Mouse (Mus musculus): ENCODE results near the gene Atp6v0a1.

Atp6v0a1 gene

DNA sequence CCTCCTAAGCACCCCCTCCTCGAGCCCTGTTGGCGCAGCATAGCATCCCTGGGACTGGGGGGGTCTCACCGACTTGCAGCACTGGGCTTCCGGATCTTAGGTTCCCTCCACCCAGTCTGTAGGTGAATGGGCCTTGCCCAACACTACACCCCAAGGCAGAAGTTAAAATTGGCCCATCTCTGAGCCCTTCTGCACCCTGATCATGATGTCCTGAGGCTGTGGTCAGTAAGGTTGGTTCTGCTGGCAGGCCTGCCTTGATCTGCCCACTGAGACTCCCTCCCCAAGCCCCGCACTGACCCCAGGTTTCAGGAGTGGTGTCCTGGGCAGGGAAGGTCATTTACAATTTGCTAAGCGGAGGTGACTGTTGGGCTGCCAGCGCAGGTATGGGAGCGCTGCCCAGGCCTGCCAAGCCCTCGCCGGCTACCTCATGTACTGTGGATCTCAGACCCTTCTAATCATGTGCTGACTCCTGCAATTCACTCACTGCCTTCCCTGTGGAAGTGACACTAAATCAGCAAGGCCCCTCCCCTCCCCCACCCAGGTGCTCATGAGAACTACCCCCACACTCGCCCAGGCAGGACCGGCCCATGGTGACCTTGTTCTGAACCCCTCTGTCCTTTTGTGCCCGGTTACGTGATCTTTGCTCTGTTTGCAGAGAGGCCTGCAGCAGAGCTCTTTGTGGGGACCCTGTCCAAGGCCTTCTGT is 53.9 kb downstream of the Atp6v0a1 start:
- DNase-seq, result no peak

DNA sequence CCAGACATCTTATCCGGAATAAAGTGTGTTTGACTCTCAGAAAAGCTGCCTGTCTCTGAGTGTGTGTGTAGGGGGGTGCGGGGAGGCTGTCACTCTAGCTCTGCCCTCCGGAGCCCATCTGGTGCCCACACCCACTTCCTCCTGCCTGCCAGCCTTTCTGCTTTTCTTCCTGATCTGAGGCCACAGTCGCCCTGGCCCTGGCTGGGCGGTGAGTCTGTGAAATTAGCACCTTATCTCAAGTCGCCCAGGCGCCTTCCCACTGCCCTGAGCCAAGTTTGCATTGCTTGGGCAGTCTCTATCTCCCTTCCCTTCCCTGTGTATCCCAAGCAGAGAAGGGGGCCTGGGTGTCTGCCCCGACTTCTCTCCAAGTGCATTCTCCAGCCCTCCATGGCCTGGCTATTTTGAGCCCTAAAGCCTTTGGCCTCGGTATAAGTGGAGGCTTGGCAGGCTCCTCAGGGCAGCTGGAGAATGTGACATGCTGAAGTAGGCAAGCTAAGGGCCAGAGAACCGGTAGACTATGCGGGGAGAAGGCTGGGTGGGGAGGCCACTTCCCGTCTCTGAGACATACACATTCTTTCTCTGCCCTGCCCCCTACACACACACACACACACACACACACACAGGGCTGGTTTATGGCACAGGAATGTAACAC is 54.5 kb downstream of the Atp6v0a1 start:
- peak; percentile 37 for DNase-seq

DNA sequence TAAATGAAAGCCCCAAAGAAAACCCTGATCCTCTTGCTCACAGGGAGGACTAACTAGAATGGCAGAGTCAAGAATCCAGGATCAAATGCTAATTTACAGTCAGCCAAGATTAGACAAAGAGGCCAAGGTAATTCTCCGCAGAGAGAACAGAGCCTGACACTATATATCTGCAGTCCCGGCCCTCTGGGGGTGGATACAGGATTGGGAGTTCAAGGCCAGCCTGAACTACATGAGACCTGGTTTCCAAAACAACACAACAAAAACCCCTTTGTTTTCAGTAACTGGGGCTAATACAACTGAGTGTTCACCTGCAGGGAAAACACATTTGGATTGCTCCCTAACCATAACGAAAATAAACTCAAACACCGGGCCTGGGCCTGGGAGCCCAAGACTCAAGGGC is 55.2 kb downstream of the Atp6v0a1 start:
- no peak for DNase-seq

DNA sequence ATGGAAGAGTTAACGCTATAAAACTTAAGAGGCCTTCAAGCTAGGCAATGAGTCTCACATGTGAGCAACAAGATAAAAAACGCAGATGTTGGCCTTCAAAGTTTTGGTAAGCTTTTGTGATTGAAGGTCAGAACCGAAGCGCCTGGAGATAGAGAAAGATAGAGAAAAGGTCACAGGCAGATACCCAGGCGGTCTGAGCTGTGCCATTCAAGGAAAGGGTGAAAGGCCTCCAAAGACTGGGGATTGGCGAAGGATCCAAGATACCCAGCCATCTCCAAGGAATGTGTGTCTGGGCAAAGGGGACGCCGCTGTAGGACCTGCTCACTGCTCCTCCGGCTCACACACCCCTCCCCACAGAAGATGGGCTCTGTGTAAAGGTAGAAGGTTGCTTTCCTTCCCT is 55.8 kb downstream of the Atp6v0a1 start:
- no peak for DNase-seq

DNA sequence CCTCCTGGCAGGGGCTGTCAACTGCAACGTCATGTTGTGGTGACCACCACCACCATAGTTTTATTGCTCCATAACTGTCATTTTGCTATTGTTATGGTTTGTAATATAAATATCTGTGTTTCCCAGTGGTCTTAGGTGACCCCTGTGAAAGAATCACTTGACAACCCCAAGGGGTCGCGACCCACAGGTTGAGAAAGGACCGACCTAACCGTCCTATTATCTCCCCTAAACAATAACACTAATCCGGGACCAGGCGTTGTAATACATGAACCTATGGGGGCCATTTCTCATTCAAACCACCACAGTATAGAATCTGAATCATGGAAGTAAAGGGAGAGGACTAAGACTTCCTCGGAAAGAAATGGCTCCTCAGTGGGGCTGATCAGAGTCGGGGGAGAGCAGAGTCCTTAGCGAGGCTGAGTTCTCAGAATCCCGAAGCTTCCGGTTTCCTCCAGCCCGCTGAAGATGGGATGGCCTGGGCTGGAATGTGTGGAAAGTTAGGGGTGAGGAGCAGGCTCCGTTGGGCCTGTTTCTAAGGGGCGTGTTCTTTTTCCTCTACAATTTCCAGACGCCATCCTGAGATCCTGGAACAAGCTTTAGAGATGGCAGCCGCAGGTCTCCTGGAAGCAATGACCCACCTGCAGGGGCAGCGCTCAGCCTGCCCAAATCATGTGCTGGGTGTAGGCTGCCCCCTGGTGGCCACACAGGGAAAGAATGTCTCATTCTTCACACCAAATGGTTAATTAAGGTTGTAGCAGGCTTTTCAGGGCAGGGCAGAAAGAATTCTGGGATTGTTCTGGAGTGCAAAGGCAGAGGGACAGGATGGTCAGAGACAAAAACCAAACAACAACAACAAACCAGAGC is 57.5 kb downstream of the Atp6v0a1 start:
- peak; percentile 88 for DNase-seq

DNA sequence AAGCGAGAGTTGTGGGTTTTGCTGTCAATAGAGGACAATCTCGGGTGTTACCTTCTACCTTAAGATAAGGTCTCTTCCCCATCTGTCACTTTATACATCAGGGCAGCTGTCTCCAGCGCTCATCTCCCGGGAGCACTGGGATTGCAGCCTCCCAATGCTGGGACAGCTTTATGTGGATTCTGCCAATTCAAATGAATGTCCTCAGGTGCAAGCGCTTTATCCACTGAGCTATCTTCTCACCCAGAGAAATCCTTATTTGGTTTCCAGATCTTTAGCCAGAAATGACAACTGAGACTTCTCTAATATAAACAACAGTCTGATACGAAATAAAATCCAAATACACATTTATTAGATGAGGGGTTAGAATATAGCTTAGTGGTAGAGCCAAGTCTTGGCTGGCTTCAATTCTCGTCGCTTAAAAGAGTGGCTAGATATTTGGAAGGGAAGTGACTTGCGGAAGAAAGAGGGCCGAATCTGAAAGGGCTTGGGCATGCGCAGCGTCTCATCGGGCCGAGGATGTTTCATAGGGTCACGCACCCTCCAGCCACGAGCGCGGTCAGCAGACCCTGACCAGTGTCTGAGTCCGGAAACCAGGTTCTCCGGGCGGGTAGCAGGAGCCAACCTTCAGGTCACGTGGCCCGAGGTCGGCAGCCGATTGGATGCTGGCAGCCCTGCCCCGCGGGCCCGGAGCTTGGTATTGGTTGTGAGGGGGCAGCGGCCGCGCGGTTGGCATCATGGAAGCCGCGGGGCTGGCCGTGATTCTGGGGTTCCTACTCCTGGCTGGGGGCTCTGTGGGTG is 60.3 kb downstream of the Atp6v0a1 start, which contains the start of gene Naglu:
TSS of gene Naglu (plus strand) at position 622 of the 798 bp plus-strand sequence.
- DNase-seq, result peak; percentile 96

DNA sequence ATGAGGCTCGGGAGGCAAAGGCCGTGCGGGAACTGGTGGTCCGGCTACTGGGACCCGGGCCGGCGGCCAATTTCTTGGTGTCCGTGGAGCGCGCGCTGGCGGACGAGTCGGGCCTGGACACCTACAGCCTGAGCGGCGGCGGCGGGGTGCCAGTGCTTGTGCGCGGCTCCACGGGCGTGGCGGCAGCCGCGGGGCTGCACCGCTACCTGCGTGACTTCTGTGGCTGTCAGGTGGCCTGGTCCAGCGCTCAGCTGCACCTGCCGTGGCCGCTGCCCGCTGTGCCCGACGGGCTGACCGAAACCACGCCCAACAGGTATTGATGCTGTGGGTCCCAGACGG is 60.9 kb downstream of the Atp6v0a1 start:
- DNase-seq, result no peak

DNA sequence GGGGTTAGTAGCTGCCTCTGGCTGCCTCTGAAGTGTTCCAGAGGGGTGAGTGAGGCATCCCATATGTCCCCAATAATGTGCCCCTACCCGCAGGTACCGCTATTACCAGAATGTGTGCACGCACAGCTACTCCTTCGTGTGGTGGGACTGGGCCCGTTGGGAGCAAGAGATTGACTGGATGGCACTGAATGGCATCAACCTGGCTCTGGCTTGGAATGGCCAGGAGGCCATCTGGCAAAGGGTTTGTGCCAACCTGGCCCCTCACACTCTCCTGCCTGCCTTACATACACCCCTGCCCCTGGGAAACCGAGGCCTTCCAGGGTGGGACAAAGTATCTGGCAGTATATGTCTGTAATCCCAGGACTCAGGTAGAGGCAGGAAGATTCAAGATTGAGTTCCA is 61.7 kb downstream of the Atp6v0a1 start:
- no peak for DNase-seq

DNA sequence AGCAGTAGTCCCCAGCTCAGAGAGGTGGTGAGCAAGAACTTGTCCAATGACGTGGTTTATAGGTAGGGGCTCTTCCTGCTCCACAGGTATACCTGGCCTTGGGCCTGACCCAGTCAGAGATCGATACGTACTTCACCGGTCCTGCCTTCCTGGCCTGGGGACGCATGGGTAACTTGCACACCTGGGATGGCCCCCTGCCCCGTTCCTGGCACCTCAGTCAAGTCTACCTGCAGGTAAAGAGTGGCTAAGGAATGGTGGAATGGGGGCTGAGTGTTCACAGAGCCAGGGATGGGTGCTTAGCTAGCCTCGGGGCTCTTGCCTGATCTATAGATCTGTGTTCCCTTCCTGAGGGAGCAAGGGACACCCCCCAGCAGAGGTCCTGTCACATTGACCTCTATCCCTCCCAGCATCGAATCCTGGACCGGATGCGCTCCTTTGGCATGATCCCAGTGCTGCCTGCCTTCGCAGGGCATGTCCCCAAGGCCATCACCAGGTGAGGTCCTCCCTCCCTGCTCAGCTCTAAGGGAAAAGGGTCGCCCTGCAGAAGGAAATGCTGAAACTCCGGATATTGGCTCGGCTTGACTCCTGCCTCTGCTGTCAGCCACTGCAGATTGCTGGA is 62.7 kb downstream of the Atp6v0a1 start:
- no peak for DNase-seq

DNA sequence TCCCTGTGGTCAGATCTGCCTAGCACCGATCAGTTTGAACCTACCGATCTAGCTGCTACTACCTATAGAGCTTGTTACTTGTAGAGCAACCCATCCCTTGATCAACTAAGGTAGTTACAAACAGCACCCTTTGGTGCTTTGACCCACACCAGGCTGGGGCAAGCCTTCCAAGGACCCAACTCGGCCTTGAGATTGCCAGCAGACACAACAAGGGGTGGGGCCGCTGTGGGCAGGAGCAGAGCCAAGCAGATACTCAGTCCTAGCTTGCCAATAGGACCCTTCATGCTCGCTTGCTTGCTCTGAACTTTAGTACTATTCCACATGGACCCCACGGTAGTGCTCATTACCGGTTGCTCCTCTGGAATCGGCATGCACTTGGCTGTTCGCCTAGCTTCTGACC is 68.9 kb downstream of the Atp6v0a1 start, which contains the start of gene Hsd17b1:
TSS of gene Hsd17b1 (plus strand) at position 291 of the 400 bp plus-strand sequence.
- no peak for DNase-seq

DNA sequence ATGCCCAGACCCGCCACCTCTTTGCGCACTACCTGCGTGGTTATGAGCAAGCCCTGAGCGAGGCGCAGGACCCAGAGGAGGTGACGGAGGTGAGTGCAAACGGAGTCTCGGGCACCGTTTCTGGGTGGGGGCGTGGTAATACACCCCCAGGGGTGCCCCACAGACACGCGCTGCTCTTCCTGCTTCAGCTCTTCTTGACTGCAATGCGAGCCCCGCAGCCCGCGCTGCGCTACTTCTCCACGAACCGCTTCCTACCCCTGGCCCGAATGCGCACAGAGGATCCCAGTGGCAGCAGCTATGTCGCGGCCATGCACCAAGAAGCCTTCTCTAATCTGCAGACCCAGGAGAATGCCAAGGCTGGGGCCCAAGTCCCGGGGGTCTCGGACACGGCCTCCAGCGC is 70.5 kb downstream of the Atp6v0a1 start:
- no peak for DNase-seq

DNA sequence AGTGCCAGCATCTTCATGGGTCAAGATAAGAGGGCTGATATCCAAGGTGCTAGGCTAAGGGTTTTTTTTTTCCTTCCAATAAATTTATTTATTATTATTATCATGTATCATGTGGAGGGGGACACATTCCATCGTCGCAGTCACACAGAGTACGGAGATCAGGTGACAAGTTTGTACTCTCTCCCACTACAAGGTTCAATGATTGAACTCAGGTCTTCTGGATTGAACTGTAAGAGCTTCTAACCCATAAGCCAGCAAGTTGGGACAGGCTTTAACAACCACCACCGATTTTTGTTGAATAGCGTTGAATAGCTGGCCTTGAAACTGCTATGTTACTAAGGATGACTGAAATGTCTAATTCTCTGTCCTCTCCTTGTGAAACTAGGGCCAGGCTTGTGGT is 71.2 kb downstream of the Atp6v0a1 start:
- DNase-seq, result no peak

DNA sequence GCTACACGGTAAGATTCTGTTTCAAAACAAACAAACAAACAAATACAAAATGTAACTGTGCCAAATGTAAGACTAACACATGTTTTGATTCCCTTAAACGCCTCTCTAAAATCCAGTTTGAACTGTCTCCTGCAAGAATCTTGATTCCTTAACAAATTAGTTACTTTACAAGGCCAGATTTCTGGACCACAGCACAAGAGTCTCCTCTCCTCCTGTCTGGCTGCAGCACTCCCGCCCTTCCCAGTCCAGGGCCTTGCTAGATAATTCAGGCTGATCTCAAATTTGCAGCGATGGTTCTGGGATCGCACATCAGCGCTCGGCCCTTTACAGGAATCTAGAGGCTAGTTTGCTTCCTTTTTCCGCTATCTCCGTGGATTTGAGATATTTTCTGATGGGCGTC is 72.4 kb downstream of the Atp6v0a1 start:
- DNase-seq, result no peak

DNA sequence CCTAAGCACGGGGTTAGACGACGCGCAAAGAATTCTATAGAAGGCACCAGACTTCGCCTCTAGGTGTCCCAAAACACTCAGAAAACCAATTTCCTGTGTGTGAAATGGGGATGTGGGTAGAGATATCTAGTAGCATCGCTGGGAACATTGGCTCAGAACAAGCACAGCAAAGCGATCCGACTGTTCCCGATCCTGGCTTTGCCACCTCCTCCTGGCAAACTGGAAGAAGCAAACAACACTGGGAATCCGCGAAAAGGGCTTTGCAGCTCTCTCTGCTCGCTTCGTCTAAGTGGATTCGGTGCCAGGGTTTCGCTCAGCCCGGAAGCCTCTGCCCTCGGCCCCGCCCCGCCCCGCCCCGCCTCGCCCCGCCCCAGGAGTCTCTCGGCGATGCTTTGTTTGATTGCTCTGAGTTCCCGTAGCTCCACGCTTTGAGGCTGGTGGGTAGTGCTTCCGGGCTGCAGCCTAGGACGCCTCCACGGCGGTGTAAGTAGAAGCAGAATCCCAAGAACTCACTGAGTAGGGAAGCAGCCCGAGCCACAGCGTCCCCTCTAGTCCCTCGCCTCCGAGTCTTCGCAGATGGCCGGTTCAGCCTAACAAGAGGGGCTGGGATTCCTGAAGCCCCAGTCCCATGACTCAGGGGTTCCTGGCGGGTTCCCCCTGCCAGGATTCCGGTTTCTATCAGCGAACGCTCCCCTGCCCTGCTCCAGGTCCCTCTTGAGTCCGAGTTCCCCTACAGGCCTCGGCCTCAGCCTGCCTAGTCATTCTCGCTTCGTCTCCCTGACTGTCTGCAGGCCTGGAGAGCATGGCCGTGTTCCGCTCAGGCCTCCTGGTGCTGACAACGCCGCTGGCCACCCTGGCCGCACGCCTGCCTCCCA is 73.2 kb downstream of the Atp6v0a1 start, which contains the start of gene Coasy:
TSS of gene Coasy (plus strand) at position 358 of the 875 bp plus-strand sequence.
- DNase-seq, result peak; percentile 94

DNA sequence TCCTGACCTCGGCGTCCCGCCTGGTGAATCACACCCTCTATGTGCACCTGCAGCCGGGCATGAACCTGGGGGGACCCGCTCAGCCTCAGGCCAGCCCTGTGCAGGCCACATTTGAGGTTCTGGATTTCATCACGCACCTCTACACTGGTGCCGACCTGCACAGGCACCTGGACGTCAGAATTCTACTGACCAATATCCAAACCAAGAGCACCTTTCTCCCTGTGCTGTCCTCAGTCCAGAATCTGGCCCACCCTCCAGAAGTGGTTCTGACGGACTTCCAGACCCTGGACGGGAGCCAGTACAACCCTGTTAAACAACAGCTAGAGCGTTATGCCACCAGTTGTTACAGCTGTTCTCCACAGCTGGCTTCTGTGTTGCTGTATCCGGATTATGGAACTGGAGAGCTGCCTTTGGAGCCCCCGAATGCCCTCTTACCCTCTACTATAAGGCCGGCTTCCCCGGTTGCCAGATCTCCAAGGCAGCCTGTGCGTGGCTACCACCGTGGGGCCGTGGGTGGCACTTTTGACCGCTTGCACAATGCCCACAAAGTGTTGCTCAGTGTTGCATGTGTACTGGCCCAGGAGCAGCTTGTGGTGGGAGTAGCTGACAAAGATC is 73.9 kb downstream of the Atp6v0a1 start:
- no peak for DNase-seq

DNA sequence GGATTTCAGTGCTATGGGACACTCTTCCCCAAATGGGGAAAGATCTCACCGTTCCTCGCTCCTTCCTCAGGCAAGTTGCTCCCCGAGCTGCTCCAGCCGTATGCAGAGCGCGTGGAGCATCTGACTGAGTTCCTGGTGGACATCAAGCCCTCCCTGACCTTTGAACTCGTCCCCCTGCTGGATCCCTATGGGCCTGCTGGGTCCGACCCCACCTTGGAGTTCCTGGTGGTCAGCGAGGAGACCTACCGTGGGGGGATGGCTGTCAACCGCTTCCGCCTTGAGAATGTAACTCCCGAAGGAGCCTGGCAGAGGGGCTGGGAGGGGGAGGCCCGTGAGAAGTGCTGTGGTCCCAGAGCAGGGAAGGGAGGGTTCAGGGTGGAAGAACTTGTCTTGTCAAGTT is 75.0 kb downstream of the Atp6v0a1 start:
- DNase-seq, result no peak

DNA sequence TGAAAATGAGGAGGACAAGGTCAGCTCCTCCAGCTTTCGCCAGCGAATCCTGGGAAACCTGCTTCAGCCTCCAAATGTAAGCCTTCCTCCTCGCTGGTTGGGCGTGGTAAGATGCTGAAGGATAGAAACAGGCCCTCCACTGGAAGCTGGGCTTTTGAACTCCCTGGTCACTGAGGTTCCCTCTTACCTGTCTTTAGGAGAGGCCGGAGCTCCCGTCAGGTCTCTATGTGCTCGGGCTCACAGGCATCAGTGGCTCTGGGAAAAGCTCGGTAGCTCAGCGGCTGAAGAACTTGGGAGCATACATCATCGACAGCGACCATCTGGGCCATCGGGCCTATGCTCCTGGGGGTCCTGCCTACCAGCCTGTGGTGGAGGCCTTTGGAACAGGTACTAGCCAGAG is 75.6 kb downstream of the Atp6v0a1 start:
- DNase-seq, result no peak

DNA sequence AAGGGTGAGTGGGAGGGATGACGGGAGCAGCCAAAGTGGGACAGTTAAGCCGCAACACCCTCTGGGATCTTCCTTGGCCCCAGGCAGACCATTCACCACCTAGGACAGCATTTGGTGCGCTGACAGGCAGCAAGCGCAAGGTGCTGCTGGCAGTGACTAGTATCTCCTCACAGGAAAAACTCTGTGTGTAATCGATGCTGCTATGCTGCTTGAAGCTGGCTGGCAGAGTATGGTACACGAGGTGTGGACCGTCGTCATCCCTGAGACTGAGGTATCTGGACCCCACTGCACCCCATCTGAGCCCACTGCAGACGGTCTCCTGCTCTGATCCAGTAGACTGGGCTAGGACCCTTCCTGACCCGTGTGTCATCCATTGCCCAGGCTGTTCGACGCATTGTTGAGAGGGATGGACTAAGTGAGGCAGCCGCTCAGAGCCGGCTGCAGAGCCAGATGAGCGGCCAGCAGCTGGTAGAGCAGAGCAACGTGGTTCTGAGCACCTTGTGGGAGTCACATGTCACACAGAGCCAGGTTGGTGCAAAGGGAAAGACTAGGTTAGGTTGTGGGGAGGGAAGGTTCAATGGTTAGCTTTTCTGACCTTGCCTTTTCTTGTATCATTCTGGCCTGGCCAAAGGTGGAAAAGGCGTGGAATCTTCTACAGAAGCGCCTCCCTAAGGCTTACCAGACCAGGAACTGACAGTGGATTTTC is 76.5 kb downstream of the Atp6v0a1 start:
- DNase-seq, result no peak

DNA sequence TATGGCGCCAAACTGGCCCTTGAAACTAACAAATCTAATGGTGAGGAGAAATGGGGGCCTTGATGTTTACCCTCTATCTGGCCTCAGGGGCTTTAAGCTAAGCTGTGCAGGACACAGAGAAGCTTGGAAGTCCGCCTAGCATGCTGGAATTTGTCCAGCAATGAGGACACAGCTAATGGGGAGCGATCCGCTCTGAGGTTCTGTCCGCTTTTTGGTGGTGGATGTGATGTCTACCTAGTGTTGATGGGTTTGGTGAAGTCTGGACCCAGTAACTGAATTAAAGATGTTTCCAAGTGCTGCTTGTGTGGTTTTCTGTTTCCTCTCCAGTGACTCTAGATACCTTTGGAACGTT is 77.0 kb downstream of the Atp6v0a1 start:
- no peak for DNase-seq
